15 mouse cellular contexts compared by ENCODE assay signal in the genomic region with DNA sequence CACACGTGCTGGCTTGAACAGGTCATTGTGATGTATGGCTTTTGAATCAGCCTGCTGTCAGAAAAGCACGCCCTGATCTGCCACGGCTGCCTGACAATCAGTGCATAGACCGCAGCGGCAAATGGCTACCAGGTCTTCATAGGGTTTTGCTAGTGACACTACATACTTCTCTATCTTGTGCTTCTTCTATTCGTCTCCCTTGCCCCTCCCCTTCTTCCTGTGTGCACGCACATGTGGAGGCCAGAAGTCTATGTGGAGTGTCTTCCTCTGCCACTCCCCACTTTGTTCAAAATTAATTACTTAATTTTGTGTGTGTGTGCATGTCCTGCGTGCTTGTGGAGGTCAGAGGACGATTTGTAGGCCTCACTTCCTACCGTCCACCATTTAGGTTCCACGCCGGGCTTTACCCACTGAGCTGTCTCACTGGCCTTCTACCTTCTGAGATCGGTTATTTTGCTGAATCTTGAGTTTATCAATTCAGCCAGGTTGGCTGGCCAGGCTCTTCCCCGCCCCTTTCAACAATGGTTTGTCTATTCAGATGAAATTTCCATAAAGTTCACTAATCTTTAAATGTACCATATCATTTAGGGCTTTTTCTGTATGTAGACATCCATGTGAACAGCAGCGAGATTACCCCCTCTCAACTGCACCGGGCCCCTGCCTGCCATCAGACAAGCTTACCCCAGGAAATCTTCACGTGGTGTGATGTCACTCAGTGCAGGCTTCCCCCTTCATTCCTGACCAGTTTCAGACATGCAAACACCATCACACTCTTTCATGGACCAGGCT. TPM values are rescaled to one million over a fixed set of nuclear protein-coding genes. Genes with fewer than 3 reads are reported as not detected.
"Had no signal": no experiment of that assay in that cellular context is flagged by ENCODE, and none has a peak within 500 bp of the region (broad histone marks: within the 10 kb centered on the region; RNA-seq: fewer than 3 reads in every experiment).

No protein-coding gene starts in this region.

- H3K9me3 ChIP-seq: limb, embryonic 12.5 days; midbrain, embryonic 10.5 days; midbrain, embryonic 15.5 days had no signal

- H3K36me3 ChIP-seq: limb, embryonic 12.5 days; midbrain, embryonic 10.5 days; midbrain, embryonic 15.5 days had no signal

- H3K27me3 ChIP-seq: midbrain, embryonic 15.5 days had no signal

- H3K4me1 ChIP-seq: limb, embryonic 12.5 days; midbrain, embryonic 10.5 days had no signal

- H3K4me3 ChIP-seq: limb, embryonic 12.5 days; midbrain, embryonic 10.5 days; midbrain, embryonic 15.5 days had no signal

- H3K4me2 ChIP-seq: limb, embryonic 12.5 days; midbrain, embryonic 15.5 days had no signal

- H3K9ac ChIP-seq: limb, embryonic 12.5 days; midbrain, embryonic 15.5 days had no signal

- H3K27ac ChIP-seq: kidney, postnatal 0 days; limb, embryonic 12.5 days; midbrain, embryonic 10.5 days; midbrain, embryonic 15.5 days had no signal

- DNase-seq: kidney, adult 8-10 months; kidney, postnatal 36 days; layer of hippocampus, adult 9-11 months; layer of hippocampus, postnatal 36 days; lung, postnatal 36 days; right cerebral cortex, postnatal 25 days; thymus, postnatal 36 days had no signal

- ATAC-seq: intestine, postnatal 0 days; lung, postnatal 0 days; midbrain, embryonic 15.5 days had no signal

RNA-seq across cellular contexts. Expression of a gene that starts 17.7 kb away (rescaled TPM):
- total RNA-seq: liver, adult 2 months; megakaryocyte, adult 5-6 weeks had no signal
- polyA plus RNA-seq: kidney, postnatal 0 days; liver, adult 2 months; lung, postnatal 0 days had no signal

RNA-seq across cellular contexts. Expression of a gene that starts 27.6 kb away (rescaled TPM):
- total RNA-seq: liver, adult 2 months; megakaryocyte, adult 5-6 weeks had no signal
- polyA plus RNA-seq: liver, adult 2 months; lung, postnatal 0 days had no signal
